Mouse (Mus musculus) embryonic facial prominence, embryonic 10.5 days (tissue): ENCODE results near the gene Usp24. TPM values are rescaled to one million over a fixed set of nuclear protein-coding genes. Genes with fewer than 3 reads are reported as not detected.
A peak's percentile ranks its signal among the peaks of the same experiment; 100 is the strongest.

ENCODE experiments used
- DNase-seq: peaks from one replicate; pipeline ENCODE4 v3.0.0-alpha.2; 2017; ENCODE audit warnings: low spot score
- H3K27ac ChIP-seq: fragments of 300-500 bp; sonication (generic); replicated peaks from 2 replicates; pipeline ENCODE4 v1.5.1; 2016; ENCODE audit warnings: mild to moderate bottlenecking
- H3K27me3 ChIP-seq: fragments of 300-500 bp; sonication (generic); replicated peaks from 2 replicates; pipeline ENCODE4 v1.6.1; 2016; ENCODE audit warnings: low read depth, mild to moderate bottlenecking; ENCODE audit not compliant: poor library complexity, severe bottlenecking
- H3K36me3 ChIP-seq: fragments of 300-500 bp; sonication (generic); replicated peaks from 2 replicates; pipeline ENCODE4 v1.6.1; 2016; ENCODE audit warnings: mild to moderate bottlenecking, moderate library complexity
- H3K4me1 ChIP-seq: fragments of 300-500 bp; sonication (generic); 2 replicates; pipeline ENCODE4 v1.6.1; 2016
- H3K4me3 ChIP-seq: fragments of 300-500 bp; sonication (generic); 2 replicates; pipeline ENCODE4 v1.5.1; 2016; ENCODE audit warnings: mild to moderate bottlenecking, moderate library complexity
- H3K9me3 ChIP-seq: fragments of 300-500 bp; sonication (generic); 2 replicates; pipeline ENCODE4 v1.6.1; 2016; ENCODE audit warnings: mild to moderate bottlenecking
- WGBS: fragments of 180-500 bp; shearing (Covaris S2); methylation state at CpG from one replicate; pipeline ENCODE4 v1.1.7; 2016; 5-methylcytosine and 5-hydroxymethylcytosine counted together
- polyA plus RNA-seq: library from polyadenylated mRNA; unstranded; fragments of >200 nt; fragmentation: Nextera tagmentation; extraction: Ambion mirVana; gene quantifications from 2 replicates; pipeline ENCODE4 v1.2.1, GENCODE M21; 2016

Usp24 gene
- polyA plus RNA-seq, 1 experiment from 2014 or later: 7.3 TPM

DNA sequence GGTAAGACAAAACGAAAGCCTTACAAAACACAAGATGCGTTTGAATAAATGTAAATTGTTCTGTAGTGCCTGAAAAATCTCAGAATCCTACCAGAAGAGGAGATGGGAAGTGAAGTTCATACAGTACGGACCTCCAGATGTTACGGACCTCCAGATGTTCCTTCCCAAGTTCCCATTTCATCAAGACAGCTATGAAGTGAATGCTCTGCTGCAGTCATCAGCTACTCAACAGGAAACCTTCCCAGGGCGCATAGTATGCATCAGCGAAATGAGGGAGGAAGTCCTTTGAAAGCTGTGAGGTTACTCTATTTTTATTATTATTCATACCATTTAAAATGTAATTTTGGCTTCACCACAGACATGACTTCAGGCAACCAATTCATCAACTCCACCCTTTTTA lies 14.7 kb upstream of the Usp24 start:
- H3K9me3 ChIP-seq: no peaks in the 10 kb centered on the region
- no peak overlapping the region for H3K4me3 ChIP-seq
- WGBS: 84% methylated on average over 6 of the region's 6 CpGs
- H3K4me1 ChIP-seq: peaks cover 10% of the 10 kb centered on the region
- DNase-seq: no peak
- no peaks in the 10 kb centered on the region for H3K27me3 ChIP-seq
- no peak overlapping the region for H3K27ac ChIP-seq
- H3K36me3 ChIP-seq: no peaks in the 10 kb centered on the region

DNA sequence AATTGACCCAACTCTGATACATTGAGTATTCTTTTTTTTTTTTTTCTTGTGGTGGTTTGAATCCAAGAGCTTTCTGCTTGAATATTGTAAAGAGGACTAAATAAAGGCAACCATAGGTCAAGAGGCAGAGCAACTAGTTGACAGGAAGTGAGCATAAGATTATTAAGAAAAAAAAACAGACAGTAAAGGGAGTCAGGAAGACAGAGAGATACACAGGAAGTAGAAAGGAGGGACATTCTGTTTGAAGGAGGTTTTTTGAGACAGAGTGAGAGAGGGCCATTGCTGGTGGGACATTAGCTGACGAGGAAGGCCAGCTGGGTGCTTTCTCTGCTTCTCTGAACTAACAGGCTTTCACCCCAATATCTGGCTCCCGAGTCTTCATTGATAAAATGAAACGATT lies 7.9 kb upstream of the Usp24 start:
- no peaks in the 10 kb centered on the region for H3K9me3 ChIP-seq

DNA sequence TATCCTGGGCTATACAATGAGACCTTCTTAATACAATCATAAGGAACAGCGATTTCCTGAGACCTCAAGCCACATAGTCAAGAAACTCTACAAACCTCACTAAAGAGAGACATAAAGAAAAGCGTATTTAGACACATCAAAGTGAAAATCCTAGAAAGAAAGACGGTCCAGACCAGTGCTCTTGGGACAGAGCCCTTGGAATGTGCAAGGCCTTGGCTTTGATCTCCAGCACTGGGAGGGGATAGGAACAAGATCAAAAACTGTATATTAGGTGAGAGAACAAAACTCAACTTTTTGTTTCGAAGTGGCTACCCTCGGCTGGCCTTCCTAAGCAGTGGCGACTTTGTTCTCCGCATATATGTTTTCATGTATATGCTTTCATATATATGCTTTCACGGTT lies 3.4 kb upstream of the Usp24 start:
- Histone ChIP-seq H3K9me3 (no peaks in the 10 kb centered on the region), H3K27me3 (no peaks in the 10 kb centered on the region), H3K4me3 (no peak overlapping the region), H3K27ac (no peak overlapping the region), H3K4me1 (peaks cover 22% of the 10 kb centered on the region), H3K36me3 (no peaks in the 10 kb centered on the region)
- 87% methylated on average over 8 of the region's 8 CpGs for WGBS
- no peak for DNase-seq

More for the DNA sequence above, 7.9 kb upstream of the Usp24 start:
- Histone ChIP-seq H3K27ac (no peak overlapping the region), H3K4me3 (no peak overlapping the region), H3K4me1 (no peaks in the 10 kb centered on the region), H3K27me3 (no peaks in the 10 kb centered on the region), H3K36me3 (no peaks in the 10 kb centered on the region)
- WGBS: 91% methylated on average over 3 of the region's 3 CpGs
- no peak for DNase-seq

DNA sequence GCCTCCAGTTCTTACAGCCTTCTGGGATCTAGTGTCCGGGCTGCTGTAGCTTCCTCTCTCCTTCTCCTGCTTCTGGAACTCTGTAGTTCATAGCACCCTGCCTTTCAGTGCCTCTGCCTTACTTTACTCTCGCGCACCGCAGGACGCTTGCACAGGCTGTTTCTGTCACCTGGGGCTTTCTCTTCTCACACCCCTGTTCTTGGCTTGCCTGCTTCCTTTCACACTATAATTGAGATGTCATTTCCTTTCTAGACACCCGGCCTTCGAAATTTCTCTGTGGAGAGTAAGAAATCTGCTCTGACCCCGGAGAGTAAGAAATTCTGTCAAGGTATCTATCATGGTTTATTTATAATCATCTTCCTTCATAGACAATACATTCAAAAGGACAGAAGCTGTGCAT lies 2.9 kb upstream of the Usp24 start:
- Histone ChIP-seq H3K27me3 (no peaks in the 10 kb centered on the region), H3K27ac (no peak overlapping the region), H3K4me1 (peaks cover 26% of the 10 kb centered on the region), H3K9me3 (no peaks in the 10 kb centered on the region), H3K4me3 (no peak overlapping the region), H3K36me3 (no peaks in the 10 kb centered on the region)
- no peak for DNase-seq
- WGBS: 89% methylated on average over 8 of the region's 8 CpGs

DNA sequence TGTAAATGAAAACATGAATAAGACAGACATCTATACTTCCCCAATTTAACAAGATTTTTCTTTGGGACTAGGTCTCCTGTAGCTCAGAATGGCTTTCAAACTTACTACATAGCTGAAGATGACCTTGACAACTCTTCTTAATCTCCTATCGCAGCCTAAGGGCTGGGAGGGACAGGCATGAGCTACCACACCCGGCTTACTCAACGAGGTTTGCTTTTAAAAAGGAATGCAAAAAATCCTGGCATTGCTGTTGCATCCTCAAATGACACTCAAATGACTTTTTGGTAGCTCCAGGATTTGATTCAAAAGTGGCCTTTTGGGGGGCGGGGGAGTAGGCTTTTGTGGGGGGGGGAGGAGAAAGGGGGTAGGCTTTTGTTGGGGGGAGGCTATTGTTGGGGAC lies 2.1 kb upstream of the Usp24 start:
- H3K36me3 ChIP-seq: no peaks in the 10 kb centered on the region
- H3K4me3 ChIP-seq: no peak overlapping the region
- H3K4me1 ChIP-seq: peaks cover 31% of the 10 kb centered on the region
- no peak for DNase-seq
- 64% methylated on average over 4 of the region's 4 CpGs for WGBS
- H3K9me3 ChIP-seq: no peaks in the 10 kb centered on the region
- no peaks in the 10 kb centered on the region for H3K27me3 ChIP-seq
- H3K27ac ChIP-seq: no peak overlapping the region

DNA sequence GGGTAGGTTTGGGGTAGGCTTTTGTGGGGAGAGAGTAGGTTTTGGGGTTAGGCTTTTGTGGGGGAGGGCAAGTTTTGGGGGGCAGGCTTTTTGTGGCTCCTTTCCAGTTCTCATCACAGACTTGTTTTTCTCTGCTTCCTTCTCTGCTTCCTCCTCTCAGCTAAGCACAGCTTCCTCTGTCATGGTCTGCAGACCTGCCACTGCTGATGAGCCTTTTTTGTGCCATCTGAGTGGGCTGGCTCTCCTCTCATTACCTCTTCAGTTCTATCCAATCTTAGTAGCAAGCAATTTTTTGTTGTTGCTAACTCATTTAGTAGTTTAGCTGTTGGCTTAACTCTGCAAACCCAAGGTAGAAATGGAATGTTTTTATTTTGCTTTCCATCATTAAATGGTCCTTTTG lies 1.7 kb upstream of the Usp24 start:
- H3K27ac ChIP-seq: no peak overlapping the region
- peaks cover 34% of the 10 kb centered on the region for H3K4me1 ChIP-seq
- H3K27me3 ChIP-seq: no peaks in the 10 kb centered on the region
- no peak for DNase-seq
- no peaks in the 10 kb centered on the region for H3K9me3 ChIP-seq
- no peaks in the 10 kb centered on the region for H3K36me3 ChIP-seq
- H3K4me3 ChIP-seq: no peak overlapping the region

DNA sequence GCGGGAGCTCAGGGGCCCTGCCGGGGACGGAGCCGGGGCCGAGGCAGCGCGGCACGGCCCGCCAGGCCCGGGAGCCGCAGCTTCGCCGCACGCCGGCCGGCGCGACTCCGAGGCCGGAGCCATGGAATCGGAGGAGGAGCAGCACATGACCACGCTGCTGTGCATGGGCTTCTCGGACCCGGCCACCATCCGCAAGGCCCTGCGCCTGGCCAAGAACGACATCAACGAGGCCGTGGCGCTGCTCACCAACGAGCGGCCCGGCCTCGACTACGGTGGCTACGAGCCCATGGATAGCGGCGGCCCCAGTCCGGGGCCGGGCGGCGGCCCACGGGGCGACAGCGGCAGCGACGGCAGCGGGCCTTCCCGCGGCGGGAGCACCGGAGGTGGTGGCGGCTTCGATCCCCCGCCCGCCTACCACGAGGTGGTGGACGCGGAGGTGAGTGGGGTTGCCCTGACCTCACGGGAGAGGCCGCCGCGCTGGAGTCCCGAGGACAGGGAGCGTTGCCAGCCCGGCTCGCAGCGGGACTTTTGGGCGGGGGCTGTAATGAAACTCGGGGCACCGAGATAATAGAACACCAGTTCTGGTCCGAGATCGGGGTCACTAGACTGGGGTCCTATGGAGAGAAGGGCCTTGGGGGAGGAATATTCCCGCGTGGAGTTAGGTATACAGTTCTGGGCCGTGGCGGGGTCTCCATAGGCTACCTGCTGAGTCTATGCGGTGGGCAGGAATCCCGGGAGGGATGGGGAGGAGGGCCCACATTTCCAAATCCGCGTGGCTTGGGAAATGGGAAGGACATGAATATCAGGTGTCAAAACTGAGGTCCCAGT lies 552 bp downstream of the Usp24 start:
- no peaks in the 10 kb centered on the region for H3K27me3 ChIP-seq
- peaks cover 40% of the 10 kb centered on the region for H3K4me1 ChIP-seq
- peaks cover 6% of the 10 kb centered on the region; the same call in 1 of the 2 replicates for H3K36me3 ChIP-seq
- under 1% methylated on average over 81 of the region's 81 CpGs for WGBS
- peak overlapping the region; percentile 99 for H3K27ac ChIP-seq
- H3K9me3 ChIP-seq: no peaks in the 10 kb centered on the region
- DNase-seq: peak; percentile 75
- peak overlapping the region; percentile 94 for H3K4me3 ChIP-seq

DNA sequence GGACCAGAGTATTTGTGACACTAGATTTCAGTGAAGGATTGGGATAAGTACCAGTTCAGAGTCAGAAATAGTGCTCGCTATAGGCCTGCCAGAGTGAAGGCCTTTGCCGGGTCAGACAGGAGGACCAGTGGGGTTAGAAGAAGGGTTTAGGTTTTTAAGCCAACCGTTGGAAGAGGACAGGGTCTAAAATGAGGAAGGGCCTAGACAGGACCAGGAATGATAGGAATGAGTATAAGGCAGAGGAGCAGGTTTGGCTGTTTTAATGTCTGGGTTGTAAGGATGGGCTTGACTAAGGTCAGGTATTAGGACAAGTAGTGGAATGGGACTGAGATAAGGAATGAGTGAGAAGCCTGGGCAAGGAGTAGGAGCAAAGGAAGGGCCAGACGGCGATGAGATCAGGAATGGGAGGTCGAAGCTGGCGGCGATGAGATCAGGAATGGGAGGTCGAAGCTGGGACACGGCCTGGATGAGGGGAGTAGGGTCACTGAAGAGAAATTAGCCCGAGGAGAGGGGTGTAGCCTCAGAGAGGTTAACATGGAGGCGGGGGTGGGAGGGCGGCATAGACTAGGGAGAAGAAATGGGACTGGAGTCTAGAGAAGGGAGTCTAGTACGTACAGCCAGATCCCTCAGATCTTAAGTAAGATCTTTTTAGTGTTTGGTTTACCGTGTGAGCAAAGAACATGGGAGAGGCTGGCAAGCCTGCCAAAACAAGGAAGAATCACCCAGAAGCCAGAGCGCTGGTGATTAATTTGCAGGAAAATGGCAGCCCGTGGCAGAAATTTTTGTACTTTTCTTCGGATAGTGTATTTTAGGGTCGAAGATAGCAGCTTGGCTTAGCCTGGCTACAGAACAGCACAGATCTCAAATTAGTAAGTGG lies 1.4 kb downstream of the Usp24 start:
- H3K4me3 ChIP-seq: peak overlapping the region; percentile 94
- WGBS: 20% methylated on average over 19 of the region's 19 CpGs
- H3K27me3 ChIP-seq: no peaks in the 10 kb centered on the region
- no peaks in the 10 kb centered on the region for H3K9me3 ChIP-seq
- peak; percentile 23 for DNase-seq
- H3K36me3 ChIP-seq: peaks cover 7% of the 10 kb centered on the region; the same call in 1 of the 2 replicates
- peaks cover 40% of the 10 kb centered on the region for H3K4me1 ChIP-seq
- H3K27ac ChIP-seq: peak overlapping the region; percentile 99

DNA sequence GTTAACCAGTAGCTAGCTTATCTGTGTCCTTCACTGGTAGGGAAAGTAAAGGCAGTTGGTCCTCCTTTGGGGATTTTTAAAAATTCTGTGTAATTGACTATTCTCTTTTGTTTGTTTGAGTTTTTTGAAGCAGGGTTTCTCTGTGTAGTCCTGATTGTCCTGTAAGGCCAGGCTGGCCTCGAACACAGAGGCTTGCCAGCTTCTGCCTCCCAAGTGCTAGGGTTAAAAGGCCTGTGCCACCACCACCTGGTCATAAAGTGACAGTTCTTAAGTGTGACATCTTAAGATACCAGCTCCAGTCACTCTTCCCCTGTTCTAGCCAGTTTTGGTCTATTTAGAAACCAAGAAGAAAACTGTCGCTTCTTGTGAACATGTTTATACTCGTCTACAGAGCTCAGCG lies 2.2 kb downstream of the Usp24 start:
- Histone ChIP-seq H3K36me3 (peaks cover 7% of the 10 kb centered on the region; the same call in 1 of the 2 replicates), H3K4me1 (peaks cover 40% of the 10 kb centered on the region), H3K27me3 (no peaks in the 10 kb centered on the region), H3K27ac (no peak overlapping the region), H3K9me3 (no peaks in the 10 kb centered on the region), H3K4me3 (peak overlapping the region; percentile 94)
- no peak for DNase-seq
- WGBS: 87% methylated on average over 4 of the region's 4 CpGs

DNA sequence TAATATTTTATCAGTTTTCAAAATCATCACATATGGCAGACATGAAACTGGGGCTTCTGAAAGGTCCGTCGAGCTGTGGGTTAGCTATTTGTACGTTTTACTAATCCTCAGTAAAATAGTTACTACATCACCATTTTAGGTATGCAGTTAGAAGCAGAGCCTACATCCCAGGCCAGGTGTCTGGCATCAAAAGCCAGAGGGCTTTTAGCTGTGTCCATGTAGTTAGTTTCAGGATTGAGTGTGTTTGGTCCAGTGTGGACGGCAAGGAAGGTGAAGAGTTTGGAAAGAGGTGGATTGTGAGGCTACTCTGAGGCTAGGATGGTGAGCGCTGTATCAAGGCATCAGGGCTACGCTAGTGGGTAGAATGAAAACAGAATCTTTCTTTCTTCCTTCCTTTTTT lies 3.0 kb downstream of the Usp24 start:
- no peak overlapping the region for H3K27ac ChIP-seq
- H3K4me1 ChIP-seq: peaks cover 40% of the 10 kb centered on the region
- peaks cover 7% of the 10 kb centered on the region; the same call in 1 of the 2 replicates for H3K36me3 ChIP-seq
- H3K27me3 ChIP-seq: no peaks in the 10 kb centered on the region
- no peak for DNase-seq
- 88% methylated on average over 6 of the region's 6 CpGs for WGBS
- no peaks in the 10 kb centered on the region for H3K9me3 ChIP-seq
- no peak overlapping the region for H3K4me3 ChIP-seq

DNA sequence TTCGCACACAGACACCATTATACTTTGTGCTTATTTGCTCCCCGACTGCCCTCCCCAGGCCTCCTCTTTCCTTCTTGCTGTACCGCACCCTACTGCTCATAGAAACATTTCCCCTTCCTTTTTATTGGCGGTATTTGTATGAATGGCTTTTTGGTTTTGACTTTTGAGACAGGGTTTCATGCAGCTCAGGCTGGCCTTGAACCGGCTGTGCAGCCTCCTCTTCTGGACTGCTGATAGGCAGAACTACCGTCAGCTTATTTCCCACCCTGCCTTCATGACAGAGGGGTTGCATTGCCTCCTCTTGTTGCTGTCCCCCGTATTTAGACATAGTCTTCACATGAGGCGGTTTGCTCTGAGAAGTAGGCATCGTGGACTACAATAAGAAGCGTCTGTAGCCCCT lies 6.8 kb downstream of the Usp24 start:
- Histone ChIP-seq H3K36me3 (peaks cover 20% of the 10 kb centered on the region), H3K27me3 (no peaks in the 10 kb centered on the region), H3K9me3 (no peaks in the 10 kb centered on the region), H3K4me1 (peaks cover 17% of the 10 kb centered on the region), H3K4me3 (no peak overlapping the region), H3K27ac (no peak overlapping the region)
- no peak for DNase-seq
- WGBS: 93% methylated on average over 10 of the region's 10 CpGs

DNA sequence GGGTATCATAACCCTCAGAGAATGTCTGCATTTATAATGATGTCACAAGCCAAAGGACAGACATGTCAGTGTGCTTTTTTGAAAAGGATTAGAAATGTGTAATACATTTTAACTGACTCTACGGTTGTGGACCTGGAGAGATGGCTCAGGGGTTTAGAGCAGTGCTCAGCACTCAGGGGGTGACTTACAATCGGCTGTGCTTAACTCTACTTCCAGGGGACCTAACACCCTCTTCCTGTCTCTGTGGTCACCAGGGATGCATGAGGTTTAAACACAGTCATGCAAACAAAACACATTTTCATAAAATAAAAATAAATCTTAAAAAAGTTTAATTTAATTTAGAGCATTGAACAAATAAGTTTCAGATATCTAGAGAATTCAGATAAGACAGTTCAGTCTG lies 7.3 kb downstream of the Usp24 start:
- no peak overlapping the region for H3K27ac ChIP-seq
- WGBS: 78% methylated on average over 2 of the region's 2 CpGs
- H3K4me1 ChIP-seq: peaks cover 12% of the 10 kb centered on the region
- H3K27me3 ChIP-seq: no peaks in the 10 kb centered on the region
- DNase-seq: no peak
- H3K36me3 ChIP-seq: peaks cover 20% of the 10 kb centered on the region
- H3K9me3 ChIP-seq: no peaks in the 10 kb centered on the region
- H3K4me3 ChIP-seq: no peak overlapping the region

DNA sequence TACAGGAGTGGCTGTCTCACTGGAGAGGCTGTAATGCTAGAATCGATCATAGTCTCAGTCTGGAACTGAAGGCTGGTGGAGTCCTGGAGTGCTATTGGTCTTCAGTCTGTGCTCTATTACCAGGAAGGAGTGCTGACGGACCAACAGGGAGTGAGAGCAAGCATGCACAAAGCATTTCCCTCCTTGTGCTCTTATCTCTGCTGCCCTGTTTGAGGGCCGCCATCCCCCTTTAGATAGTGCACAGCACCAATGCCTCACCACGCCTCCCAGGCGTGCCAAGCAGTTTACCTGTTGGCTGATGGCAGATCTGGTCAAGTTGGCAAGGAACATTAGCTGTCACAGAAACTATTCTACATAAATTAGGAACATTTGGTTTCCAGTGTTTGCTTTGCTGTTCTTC lies 11.4 kb downstream of the Usp24 start:
- H3K36me3 ChIP-seq: peaks cover 12% of the 10 kb centered on the region
- WGBS: 92% methylated on average over 5 of the region's 5 CpGs
- no peaks in the 10 kb centered on the region for H3K27me3 ChIP-seq
- no peak overlapping the region for H3K27ac ChIP-seq
- H3K9me3 ChIP-seq: no peaks in the 10 kb centered on the region
- H3K4me3 ChIP-seq: no peak overlapping the region
- H3K4me1 ChIP-seq: peaks cover 9% of the 10 kb centered on the region; the same call in 1 of the 2 replicates
- no peak for DNase-seq
